Mouse (Mus musculus) ES-E14 (cell line): ENCODE results near the gene Them7. TPM values are rescaled to one million over a fixed set of nuclear protein-coding genes. Genes with fewer than 3 reads are reported as not detected.

Source experiments
- DNase-seq: peaks from one replicate; pipeline ENCODE4 v3.0.0-alpha.2; 2013; ENCODE audit warnings: low read depth, low spot score
- H3K27ac ChIP-seq: 2 replicates; pipeline ENCODE4 v1.5.1; 2012; ENCODE audit warnings: low read depth, mild to moderate bottlenecking, low read length, moderate library complexity, mixed read lengths; ENCODE audit not compliant: poor library complexity, insufficient read depth, severe bottlenecking
- H3K36me3 ChIP-seq: 2 replicates; pipeline ENCODE4 v1.6.1; 2012; ENCODE audit warnings: mild to moderate bottlenecking, low read length, moderate library complexity, mixed read lengths; ENCODE audit not compliant: control insufficient read depth, poor library complexity, insufficient read depth, severe bottlenecking
- H3K4me1 ChIP-seq, 2 experiments: fragments of 150-350 bp in 1 of 2; sonication (generic) in 1 of 2; 2 replicates each; pipeline ENCODE4 v1.6.1; 2012; ENCODE audit warnings: low read length in 2 of 2, mild to moderate bottlenecking in 1 of 2, mixed read lengths in 1 of 2; ENCODE audit not compliant: control insufficient read depth in 2 of 2, insufficient read depth in 2 of 2, poor library complexity in 1 of 2
- H3K4me3 ChIP-seq, 2 experiments: fragments of 150-350 bp in 1 of 2; sonication (generic) in 1 of 2; 2 replicates each; pipeline ENCODE4 v1.5.1; 2012; ENCODE audit warnings: low read length in 2 of 2, low read depth in 1 of 2, mild to moderate bottlenecking in 1 of 2, mixed read lengths in 1 of 2; ENCODE audit not compliant: insufficient read depth in 1 of 2, poor library complexity in 1 of 2, severe bottlenecking in 1 of 2
- H3K9ac ChIP-seq: 2 replicates; pipeline ENCODE4 v1.6.1; 2012; ENCODE audit warnings: low read depth, mild to moderate bottlenecking, low read length, mixed read lengths; ENCODE audit not compliant: poor library complexity, insufficient read depth, severe bottlenecking
- H3K9me3 ChIP-seq: fragments of 150-350 bp; sonication (generic); 2 replicates; pipeline ENCODE4 v1.6.1; 2012; ENCODE audit warnings: low read depth, mild to moderate bottlenecking, low read length; ENCODE audit not compliant: control insufficient read depth, insufficient read depth
- CHD2 ChIP-seq: IDR thresholded peaks from 2 replicates; pipeline ENCODE4 v1.6.1; 2014; ENCODE audit warnings: mild to moderate bottlenecking, low read depth, low read length, inconsistent platforms
- HCFC1 ChIP-seq: IDR thresholded peaks from 2 replicates; pipeline ENCODE4 v1.6.1; 2012; ENCODE audit warnings: low read length, inconsistent platforms, borderline replicate concordance; ENCODE audit not compliant: insufficient read depth
- MAFK ChIP-seq: IDR thresholded peaks from 2 replicates; pipeline ENCODE4 v1.6.1; 2014; ENCODE audit warnings: mild to moderate bottlenecking, low read depth, low read length, inconsistent platforms; ENCODE audit not compliant: insufficient read depth
- ZC3H11A ChIP-seq: IDR thresholded peaks from 2 replicates; pipeline ENCODE4 v1.6.1; 2012; ENCODE audit warnings: low read depth, mild to moderate bottlenecking, inconsistent platforms, low read length, borderline replicate concordance
- ZNF384 ChIP-seq: IDR thresholded peaks from 2 replicates; pipeline ENCODE4 v1.6.1; 2012; ENCODE audit warnings: low read depth, low read length, inconsistent platforms
- in situ Hi-C, 2 experiments: fragments of 600-800 bp; cut with MboI; formaldehyde crosslinking; loops; one replicate each; pipeline ENCODE4 v1.15.1; 2025; ENCODE audit warnings: low sequenced_read_pairs in 2 of 2, inconsistent platforms in 1 of 2; ENCODE audit not compliant: unreplicated experiment in 2 of 2
- total RNA-seq: library from RNA; depleted of rRNA; stranded (reverse); fragments of 300-350 nt; gene quantifications from 2 replicates; pipeline ENCODE4 v1.2.3, GENCODE M21; 2012

Them7 gene
- total RNA-seq, 1 experiment = not detected

GRCm38 (mm10) chr2:105284855-105285254 lies 60.7 kb downstream of the Them7 start:
- DNase-seq = no peak
- in situ Hi-C loops = no loop called here
- TF ChIP-seq CHD2 (no peak), HCFC1 (no peak), MAFK (no peak), ZC3H11A (no peak), ZNF384 (no peak)
- Histone ChIP-seq H3K36me3 (no peaks in the 10 kb centered on the region), H3K9me3 (no peaks in the 10 kb centered on the region), H3K9ac (no peak overlapping the region), H3K27ac (no peak overlapping the region), H3K4me1 (no peaks in the 10 kb centered on the region), H3K4me3 (no peak overlapping the region)

DNA sequence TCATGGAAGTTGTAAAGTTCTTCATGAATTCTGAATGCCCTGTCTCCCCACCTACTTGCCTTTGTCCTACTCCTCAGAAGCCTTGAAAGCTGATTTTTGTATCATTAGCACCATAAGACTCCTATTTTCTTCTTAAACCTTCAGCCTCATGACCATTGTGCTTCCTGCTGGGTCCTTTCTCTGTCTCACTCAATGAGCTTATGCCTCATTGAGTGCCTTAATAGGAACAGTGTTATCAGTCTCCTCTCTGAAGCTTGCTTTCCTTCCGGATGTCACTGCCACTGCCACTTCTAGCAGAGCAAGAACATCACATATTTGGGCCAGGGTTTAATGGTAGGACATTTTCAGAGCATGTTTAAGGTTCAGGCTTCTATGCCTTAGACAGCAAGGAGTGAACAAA lies 71.7 kb downstream of the Them7 start:
- no peak overlapping the region for H3K4me3 ChIP-seq
- no peak for DNase-seq
- H3K9ac ChIP-seq = no peak overlapping the region
- H3K9me3 ChIP-seq = no peaks in the 10 kb centered on the region
- H3K27ac ChIP-seq = no peak overlapping the region
- no peaks in the 10 kb centered on the region for H3K4me1 ChIP-seq
- in situ Hi-C loops = no loop called here
- no peak for TF ChIP-seq CHD2
- TF ChIP-seq ZNF384 = no peak
- TF ChIP-seq HCFC1 = no peak
- no peak for TF ChIP-seq MAFK
- no peak for TF ChIP-seq ZC3H11A
- no peaks in the 10 kb centered on the region for H3K36me3 ChIP-seq

- H3K4me3 ChIP-seq = no peak overlapping the region
- H3K9ac ChIP-seq = no peak overlapping the region
- no peak overlapping the region for H3K27ac ChIP-seq
- peak; percentile 29 for DNase-seq
- H3K36me3 ChIP-seq = no peaks in the 10 kb centered on the region
- TF ChIP-seq HCFC1 (no peak), ZNF384 (no peak), CHD2 (no peak), MAFK (no peak), ZC3H11A (no peak)
- no peaks in the 10 kb centered on the region for H3K9me3 ChIP-seq
- H3K4me1 ChIP-seq = no peaks in the 10 kb centered on the region
- in situ Hi-C loops = no loop called here
These were observed 74.8 kb downstream of the Them7 start for GRCm38 (mm10) chr2:105298888-105299287.

GRCm38 (mm10) chr2:105301082-105301481 lies 77.0 kb downstream of the Them7 start:
- Histone ChIP-seq H3K4me3 (no peak overlapping the region), H3K9me3 (no peaks in the 10 kb centered on the region), H3K36me3 (no peaks in the 10 kb centered on the region), H3K27ac (no peak overlapping the region), H3K4me1 (no peaks in the 10 kb centered on the region), H3K9ac (no peak overlapping the region)
- in situ Hi-C loops = no loop called here
- no peak for TF ChIP-seq HCFC1
- no peak for TF ChIP-seq CHD2
- TF ChIP-seq ZC3H11A = no peak
- no peak for TF ChIP-seq MAFK
- TF ChIP-seq ZNF384 = no peak
- DNase-seq = no peak

- no peaks in the 10 kb centered on the region for H3K36me3 ChIP-seq
- in situ Hi-C loops = no loop called here
- no peaks in the 10 kb centered on the region for H3K4me1 ChIP-seq
- H3K4me3 ChIP-seq = no peak overlapping the region
- TF ChIP-seq CHD2 = no peak
- no peak for TF ChIP-seq MAFK
- TF ChIP-seq HCFC1 = no peak
- no peak for TF ChIP-seq ZC3H11A
- TF ChIP-seq ZNF384 = no peak
- no peak overlapping the region for H3K27ac ChIP-seq
- no peak for DNase-seq
- H3K9me3 ChIP-seq = no peaks in the 10 kb centered on the region
- no peak overlapping the region for H3K9ac ChIP-seq
These were observed 77.4 kb downstream of the Them7 start for GRCm38 (mm10) chr2:105301531-105301930.
